Mouse (Mus musculus) thymus, adult 2 months (tissue): ENCODE measurements around the gene Oprd1.

Experiments
- CTCF ChIP-seq: fragments of 200-500 bp; IDR thresholded peaks from 2 replicates; pipeline ENCODE4 v1.5.1; 2012; ENCODE audit warnings: mild to moderate bottlenecking, control low read depth, low read length, moderate library complexity, borderline replicate concordance; ENCODE audit not compliant: control insufficient read depth, poor library complexity, insufficient read depth; ENCODE audit errors: extremely low read depth
- POLR2A ChIP-seq: fragments of 200-500 bp; IDR thresholded peaks from 2 replicates; pipeline ENCODE4 v1.6.1; 2012; ENCODE audit warnings: mild to moderate bottlenecking, low read length, control low read depth, moderate library complexity; ENCODE audit not compliant: control insufficient read depth, poor library complexity, insufficient read depth; ENCODE audit errors: extremely low read depth

DNA sequence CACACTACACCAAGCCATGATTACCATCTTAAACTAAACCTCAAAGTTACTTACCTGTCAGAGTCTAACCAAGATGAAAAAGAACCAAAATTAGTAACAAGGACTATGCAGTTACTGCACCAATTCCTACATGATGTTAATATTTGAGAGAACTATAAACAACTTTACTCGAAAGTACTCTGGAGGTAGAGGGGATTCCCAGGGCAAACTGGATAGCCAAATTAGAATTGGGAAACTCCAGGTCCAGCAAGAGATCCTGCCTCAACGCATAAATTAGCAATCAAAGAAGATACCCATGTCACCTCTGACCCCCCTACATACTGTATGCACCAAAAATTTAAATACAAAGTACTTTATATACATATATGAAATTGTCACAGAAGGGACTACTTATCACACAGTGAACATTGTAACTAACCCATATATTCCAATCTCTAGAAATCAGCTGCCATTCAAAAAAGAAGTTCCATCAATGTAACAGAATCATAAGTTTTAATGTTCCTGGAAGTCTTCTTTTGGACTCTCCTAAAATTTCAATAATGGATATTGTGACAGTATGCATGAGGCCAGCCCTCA lies 43.6 kb upstream of the Oprd1 start:
- no peak for TF ChIP-seq CTCF
- no peak for TF ChIP-seq POLR2A
